Mouse (Mus musculus): ENCODE measurements around the gene Nsun2. TPM values are rescaled to one million over a fixed set of nuclear protein-coding genes. Genes with fewer than 3 reads are reported as not detected.

The Nsun2 gene
- polyA plus RNA-seq, 1 experiment, result 1.6 TPM

- H3K4me3 ChIP-seq (replicated peaks), result no peak overlapping the region
- H3K27me3 ChIP-seq (ENCODE audit: control insufficient read depth), result no peaks in the 10 kb centered on the region
- H3K36me3 ChIP-seq (ENCODE audit: control insufficient read depth), result peaks cover 8% of the 10 kb centered on the region
- no peaks in the 10 kb centered on the region for H3K9me3 ChIP-seq (ENCODE audit: control insufficient read depth, low read length)
- peaks cover 28% of the 10 kb centered on the region for H3K4me1 ChIP-seq (ENCODE audit: control insufficient read depth)
- TF ChIP-seq GATA1 (IDR thresholded peaks at IDR 0.05; ENCODE audit: low read length) (no peak), TAL1 (IDR thresholded peaks at IDR 0.05; ENCODE audit: low read length) (no peak)
These were observed 11.3 kb upstream of the Nsun2 start for GRCm38 (mm10) chr13:69522161-69522791.

GRCm38 (mm10) chr13:69523444-69524157, 9.9 kb upstream of the Nsun2 start:
- Histone ChIP-seq H3K27me3 (ENCODE audit: control insufficient read depth) (no peaks in the 10 kb centered on the region), H3K4me1 (ENCODE audit: control insufficient read depth) (peaks cover 37% of the 10 kb centered on the region), H3K36me3 (ENCODE audit: control insufficient read depth) (peaks cover 12% of the 10 kb centered on the region), H3K4me3 (replicated peaks) (no peak overlapping the region), H3K9me3 (ENCODE audit: control insufficient read depth, low read length) (no peaks in the 10 kb centered on the region)
- TF ChIP-seq TAL1 (IDR thresholded peaks at IDR 0.05; ENCODE audit: low read length), result no peak
- no peak for TF ChIP-seq GATA1 (IDR thresholded peaks at IDR 0.05; ENCODE audit: low read length)

GRCm38 (mm10) chr13:69524158-69524530, 9.4 kb upstream of the Nsun2 start:
- H3K27me3 ChIP-seq (ENCODE audit: control insufficient read depth), result no peaks in the 10 kb centered on the region
- H3K36me3 ChIP-seq (ENCODE audit: control insufficient read depth), result peaks cover 15% of the 10 kb centered on the region
- TF ChIP-seq GATA1 (IDR thresholded peaks at IDR 0.05; ENCODE audit: low read length) (no peak), TAL1 (IDR thresholded peaks at IDR 0.05; ENCODE audit: low read length) (no peak)
- H3K4me3 ChIP-seq (replicated peaks), result no peak overlapping the region
- peaks cover 42% of the 10 kb centered on the region for H3K4me1 ChIP-seq (ENCODE audit: control insufficient read depth)
- no peaks in the 10 kb centered on the region for H3K9me3 ChIP-seq (ENCODE audit: control insufficient read depth, low read length)

GRCm38 (mm10) chr13:69525867-69526266, 7.7 kb upstream of the Nsun2 start:
- Histone ChIP-seq H3K4me3 (replicated peaks) (no peak overlapping the region), H3K4me1 (ENCODE audit: control insufficient read depth) (peaks cover 56% of the 10 kb centered on the region), H3K27me3 (ENCODE audit: control insufficient read depth) (no peaks in the 10 kb centered on the region), H3K9me3 (ENCODE audit: control insufficient read depth, low read length) (no peaks in the 10 kb centered on the region), H3K36me3 (ENCODE audit: control insufficient read depth) (peaks cover 28% of the 10 kb centered on the region)
- TF ChIP-seq TAL1 (IDR thresholded peaks at IDR 0.05; ENCODE audit: low read length), result no peak
- no peak for TF ChIP-seq GATA1 (IDR thresholded peaks at IDR 0.05; ENCODE audit: low read length)

GRCm38 (mm10) chr13:69528531-69528930, 5.0 kb upstream of the Nsun2 start:
- peaks cover 66% of the 10 kb centered on the region for H3K4me1 ChIP-seq (ENCODE audit: control insufficient read depth)
- H3K27me3 ChIP-seq (ENCODE audit: control insufficient read depth), result no peaks in the 10 kb centered on the region
- H3K9me3 ChIP-seq (ENCODE audit: control insufficient read depth, low read length), result no peaks in the 10 kb centered on the region
- H3K4me3 ChIP-seq (replicated peaks), result no peak overlapping the region
- H3K36me3 ChIP-seq (ENCODE audit: control insufficient read depth), result peaks cover 39% of the 10 kb centered on the region
- TF ChIP-seq TAL1 (IDR thresholded peaks at IDR 0.05; ENCODE audit: low read length) (no peak), GATA1 (IDR thresholded peaks at IDR 0.05; ENCODE audit: low read length) (no peak)

- H3K9me3 ChIP-seq (ENCODE audit: control insufficient read depth, low read length), result no peaks in the 10 kb centered on the region
- H3K27me3 ChIP-seq (ENCODE audit: control insufficient read depth), result no peaks in the 10 kb centered on the region
- H3K4me1 ChIP-seq (ENCODE audit: control insufficient read depth), result peaks cover 69% of the 10 kb centered on the region
- no peak for TF ChIP-seq GATA1 (IDR thresholded peaks at IDR 0.05; ENCODE audit: low read length)
- no peak for TF ChIP-seq TAL1 (IDR thresholded peaks at IDR 0.05; ENCODE audit: low read length)
- no peak overlapping the region for H3K4me3 ChIP-seq (replicated peaks)
- peaks cover 37% of the 10 kb centered on the region for H3K36me3 ChIP-seq (ENCODE audit: control insufficient read depth)
These were observed 3.4 kb upstream of the Nsun2 start for GRCm38 (mm10) chr13:69530156-69530555.

- Histone ChIP-seq H3K27me3 (ENCODE audit: control insufficient read depth) (no peaks in the 10 kb centered on the region), H3K4me3 (replicated peaks) (peak overlapping the region; percentile 98), H3K36me3 (ENCODE audit: control insufficient read depth) (peaks cover 37% of the 10 kb centered on the region), H3K9me3 (ENCODE audit: control insufficient read depth, low read length) (no peaks in the 10 kb centered on the region), H3K4me1 (ENCODE audit: control insufficient read depth) (peaks cover 72% of the 10 kb centered on the region)
- no peak for TF ChIP-seq TAL1 (IDR thresholded peaks at IDR 0.05; ENCODE audit: low read length)
- TF ChIP-seq GATA1 (IDR thresholded peaks at IDR 0.05; ENCODE audit: low read length), result no peak
These were observed 2.6 kb upstream of the Nsun2 start for GRCm38 (mm10) chr13:69530951-69531350.

- TF ChIP-seq GATA1 (IDR thresholded peaks at IDR 0.05; ENCODE audit: low read length) (no peak), TAL1 (IDR thresholded peaks at IDR 0.05; ENCODE audit: low read length) (no peak)
- H3K4me1 ChIP-seq (ENCODE audit: control insufficient read depth), result peaks cover 75% of the 10 kb centered on the region
- no peaks in the 10 kb centered on the region for H3K27me3 ChIP-seq (ENCODE audit: control insufficient read depth)
- no peaks in the 10 kb centered on the region for H3K9me3 ChIP-seq (ENCODE audit: control insufficient read depth, low read length)
- H3K4me3 ChIP-seq (replicated peaks), result peak overlapping the region; percentile 98
- peaks cover 37% of the 10 kb centered on the region for H3K36me3 ChIP-seq (ENCODE audit: control insufficient read depth)
These were observed 2.1 kb upstream of the Nsun2 start for GRCm38 (mm10) chr13:69531431-69531830.

GRCm38 (mm10) chr13:69532101-69532892, 1.2 kb upstream of the Nsun2 start:
- Histone ChIP-seq H3K36me3 (ENCODE audit: control insufficient read depth) (peaks cover 37% of the 10 kb centered on the region), H3K4me3 (replicated peaks) (peak overlapping the region; percentile 98), H3K9me3 (ENCODE audit: control insufficient read depth, low read length) (no peaks in the 10 kb centered on the region), H3K4me1 (ENCODE audit: control insufficient read depth) (peaks cover 74% of the 10 kb centered on the region), H3K27me3 (ENCODE audit: control insufficient read depth) (no peaks in the 10 kb centered on the region)
- TF ChIP-seq TAL1 (IDR thresholded peaks at IDR 0.05; ENCODE audit: low read length), result no peak
- no peak for TF ChIP-seq GATA1 (IDR thresholded peaks at IDR 0.05; ENCODE audit: low read length)
